Mouse (Mus musculus) left cerebral cortex, postnatal 4 days (tissue): ENCODE results near the gene Zfp319. TPM values are rescaled to one million over a fixed set of nuclear protein-coding genes. Genes with fewer than 3 reads are reported as not detected.

Experiments used
- DNase-seq: peaks from one replicate; pipeline ENCODE4 v3.0.0-alpha.2; 2022
- intact Hi-C: fragments of 180-260 bp; cut with DNase I; formaldehyde crosslinking; loops from one replicate; pipeline ENCODE4 v1.15.1; 2025
- total RNA-seq, 2 experiments: library from RNA; stranded (reverse); gene quantifications; 2 replicates each; pipeline ENCODE4 v1.2.3; 2021

The Zfp319 gene
- total RNA-seq, 2 experiments from 2014 or later = 26.8 to 29.6 TPM

GRCm38 (mm10) chr8:95352151-95352870 is 20.6 kb upstream of the Zfp319 start, which contains the start of gene Mmp15:
Gene Mmp15, plus strand, starts transcription at chr8:95352268.
- intact Hi-C loops = loop anchor here (5.0 kb wide), 1 partner anchor 80 kb away; the partner anchor contains the start of gene Cfap20

GRCm38 (mm10) chr8:95351461-95351860 is 19.7 kb upstream of the Zfp319 start:
- intact Hi-C loops = loop anchor here (5.0 kb wide), 1 partner anchor 81 kb away; the partner anchor contains the start of gene Cfap20
- no peak for DNase-seq

More at GRCm38 (mm10) chr8:95352151-95352870, 20.6 kb upstream of the Zfp319 start, which contains the start of gene Mmp15:
- DNase-seq = peak; percentile 65

DNA sequence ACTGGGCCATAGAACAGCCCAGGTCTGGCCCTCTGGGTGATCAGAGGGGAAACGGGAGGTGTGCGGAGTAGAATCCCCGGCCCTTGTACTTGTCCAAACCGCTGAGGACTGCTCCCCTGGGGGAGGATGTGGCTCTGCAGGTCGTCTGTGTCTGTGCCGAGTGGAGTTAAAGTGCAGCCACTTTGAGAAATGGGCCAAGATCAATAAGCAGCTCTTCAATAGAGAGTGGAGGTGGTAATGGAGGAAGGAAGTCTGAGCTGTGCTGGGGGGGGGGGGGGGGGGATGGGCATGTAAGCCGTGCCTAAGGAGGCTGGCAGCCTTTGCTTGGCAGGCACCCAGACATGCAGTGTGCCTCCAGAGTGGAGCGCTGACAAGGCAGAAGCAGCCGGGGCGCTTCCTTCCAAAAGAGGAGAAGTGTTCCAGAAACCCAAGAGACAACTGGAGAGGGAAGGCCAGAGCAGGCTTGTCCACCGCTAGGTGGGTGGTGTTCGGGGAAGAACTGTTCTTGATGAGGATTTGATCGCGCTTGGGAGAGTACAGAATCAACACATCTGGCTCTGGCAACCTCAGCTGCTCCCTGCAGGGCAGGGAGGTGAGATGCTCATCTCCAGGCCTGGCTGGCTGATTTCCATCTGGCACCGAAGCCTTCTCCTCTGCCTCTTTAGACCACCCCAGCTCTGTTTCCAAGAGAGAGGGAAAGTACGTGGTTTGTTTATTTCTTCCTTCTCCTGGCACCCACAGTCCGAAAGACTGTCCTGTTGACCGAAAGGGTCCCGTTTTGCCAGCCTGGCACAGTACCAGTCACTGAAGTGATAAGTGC is 17.3 kb upstream of the Zfp319 start:
- intact Hi-C loops = loop anchor here (5.0 to 10.0 kb wide), 2 partner anchors 106 to 348 kb away; no protein-coding TSS in a partner anchor
- DNase-seq = peak; percentile 91

GRCm38 (mm10) chr8:95348356-95348755 is 16.6 kb upstream of the Zfp319 start:
- DNase-seq = no peak
- intact Hi-C loops = loop anchor here (5.0 to 10.0 kb wide), 2 partner anchors 106 to 349 kb away; no protein-coding TSS in a partner anchor

GRCm38 (mm10) chr8:95346643-95347545 is 15.1 kb upstream of the Zfp319 start:
- peak; percentile 86 for DNase-seq
- intact Hi-C loops = loop anchor here (5.0 to 10.0 kb wide), 2 partner anchors 108 to 350 kb away; no protein-coding TSS in a partner anchor

DNA sequence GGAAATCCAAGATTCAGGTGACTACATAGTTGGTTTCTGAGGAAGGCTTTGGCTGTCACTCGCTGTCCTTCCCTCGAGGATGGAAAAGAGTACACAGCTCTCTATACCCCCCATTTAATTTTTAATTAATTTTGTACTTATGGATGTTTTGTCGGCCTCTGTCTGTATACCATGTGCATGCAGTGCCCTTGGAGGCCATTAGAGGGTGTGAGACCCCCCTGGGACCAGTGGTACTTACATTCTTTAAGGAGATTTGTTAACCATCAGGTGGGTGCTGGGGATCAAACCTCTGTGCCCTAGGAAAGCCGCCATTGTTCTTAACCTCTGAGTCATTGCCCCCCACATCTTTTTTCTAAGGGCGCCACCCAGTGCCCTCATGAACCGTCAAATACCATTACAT is 12.9 kb upstream of the Zfp319 start:
- intact Hi-C loops = loop anchor here (5.0 to 10.0 kb wide), 2 partner anchors 110 to 353 kb away; no protein-coding TSS in a partner anchor
- no peak for DNase-seq

DNA sequence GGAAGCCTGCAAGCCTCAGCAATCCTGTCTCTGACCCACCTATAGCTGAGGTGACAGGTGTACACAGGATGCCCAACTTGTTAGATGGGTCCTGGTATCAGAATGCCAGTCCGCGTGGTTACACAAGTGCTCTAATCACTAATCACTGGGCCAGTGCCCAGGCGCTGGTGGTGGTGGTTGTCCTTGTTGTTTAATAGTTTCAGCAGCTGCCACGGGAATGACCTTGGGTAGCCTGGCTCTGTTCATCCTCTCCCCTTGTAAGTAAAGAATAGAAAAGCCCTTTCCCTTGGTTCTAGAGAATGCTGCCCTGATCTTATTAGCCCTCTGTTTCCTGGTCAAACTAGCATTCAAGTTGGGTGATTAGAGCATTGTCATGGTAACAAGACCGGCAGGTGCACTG is 10.0 kb upstream of the Zfp319 start:
- intact Hi-C loops = loop anchor here (10.0 kb wide), 1 partner anchor 113 kb away; no protein-coding TSS in a partner anchor
- no peak for DNase-seq

DNA sequence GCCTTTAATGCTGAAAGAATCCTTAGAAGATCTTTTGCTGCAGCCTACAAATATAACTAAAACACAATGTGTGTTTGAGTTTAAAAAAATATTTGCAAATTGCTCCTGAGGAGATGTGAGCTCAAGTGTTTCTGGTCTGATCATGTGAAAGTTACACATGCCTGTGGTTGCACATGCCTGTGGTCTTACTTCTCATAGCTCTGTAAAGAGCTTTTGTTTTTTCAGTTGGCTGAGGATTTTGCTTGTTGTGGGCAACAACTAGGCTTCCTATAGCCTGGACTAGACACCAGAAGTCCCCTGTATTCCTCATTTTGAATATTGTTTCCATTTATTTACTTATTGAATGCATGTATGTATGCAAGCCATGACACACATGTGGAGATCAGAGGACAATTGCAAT is 4.6 kb upstream of the Zfp319 start:
- intact Hi-C loops = no loop called here

DNA sequence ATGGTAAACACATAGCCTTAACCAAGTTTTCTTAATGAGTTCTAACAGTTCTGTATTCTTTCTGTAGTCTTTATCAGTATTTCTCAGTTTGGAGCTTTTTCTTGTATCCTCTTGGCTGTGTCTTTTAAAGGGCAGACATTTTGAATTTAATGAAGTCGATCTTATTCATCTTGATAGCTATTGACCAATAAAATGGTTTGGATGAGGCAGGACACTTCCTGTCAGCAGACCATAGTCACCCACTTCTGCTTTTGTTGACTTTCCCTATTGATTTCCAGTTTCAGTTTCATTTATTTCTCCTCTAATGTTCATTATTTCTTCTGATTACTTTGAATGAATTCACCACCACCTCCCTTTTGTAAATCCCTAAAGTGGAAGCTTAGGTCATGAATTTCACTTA is 4.0 kb upstream of the Zfp319 start:
- intact Hi-C loops = no loop called here

More for the DNA sequence above, 4.6 kb upstream of the Zfp319 start:
- DNase-seq = no peak

DNA sequence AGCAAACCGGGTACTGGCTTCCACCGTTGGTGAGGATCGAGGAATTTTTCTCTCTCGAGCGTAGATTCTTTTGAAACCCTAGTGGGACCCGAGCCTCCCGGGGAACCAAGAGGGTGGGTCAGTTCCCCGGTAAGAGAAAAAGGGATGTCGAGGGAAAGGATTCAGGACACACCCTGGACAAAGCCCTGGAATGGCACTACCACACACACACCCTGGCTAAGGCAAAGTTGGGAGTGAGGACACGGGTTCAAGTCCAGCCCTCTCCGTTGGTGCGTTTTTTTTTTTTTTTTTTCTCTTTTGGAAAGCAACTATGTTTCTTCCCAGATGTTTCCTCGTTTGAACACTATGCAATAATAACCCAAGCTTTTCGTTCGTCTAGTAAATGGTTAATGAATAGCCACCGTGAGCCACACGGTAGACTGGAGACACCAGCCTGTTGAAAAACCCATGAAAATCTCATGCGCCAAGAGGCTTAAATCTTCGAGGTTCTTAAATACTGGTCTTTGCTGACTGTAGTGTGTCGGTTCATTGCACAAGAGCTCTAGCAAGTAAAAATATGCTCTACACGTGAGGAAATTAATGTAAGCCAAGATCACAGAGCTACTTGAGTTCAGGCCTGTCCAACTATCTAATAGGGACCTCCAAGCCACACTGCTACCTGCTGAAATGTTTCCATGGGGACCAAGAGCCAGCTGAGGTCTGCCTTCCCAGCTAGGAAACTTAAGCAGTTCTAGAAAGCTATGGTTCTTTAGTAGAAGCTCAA is 868 bp upstream of the Zfp319 start:
- no peak for DNase-seq
- intact Hi-C loops = loop anchor here (5.0 kb wide), 1 partner anchor 380 kb away; no protein-coding TSS in a partner anchor

More for the DNA sequence above, 4.0 kb upstream of the Zfp319 start:
- no peak for DNase-seq

DNA sequence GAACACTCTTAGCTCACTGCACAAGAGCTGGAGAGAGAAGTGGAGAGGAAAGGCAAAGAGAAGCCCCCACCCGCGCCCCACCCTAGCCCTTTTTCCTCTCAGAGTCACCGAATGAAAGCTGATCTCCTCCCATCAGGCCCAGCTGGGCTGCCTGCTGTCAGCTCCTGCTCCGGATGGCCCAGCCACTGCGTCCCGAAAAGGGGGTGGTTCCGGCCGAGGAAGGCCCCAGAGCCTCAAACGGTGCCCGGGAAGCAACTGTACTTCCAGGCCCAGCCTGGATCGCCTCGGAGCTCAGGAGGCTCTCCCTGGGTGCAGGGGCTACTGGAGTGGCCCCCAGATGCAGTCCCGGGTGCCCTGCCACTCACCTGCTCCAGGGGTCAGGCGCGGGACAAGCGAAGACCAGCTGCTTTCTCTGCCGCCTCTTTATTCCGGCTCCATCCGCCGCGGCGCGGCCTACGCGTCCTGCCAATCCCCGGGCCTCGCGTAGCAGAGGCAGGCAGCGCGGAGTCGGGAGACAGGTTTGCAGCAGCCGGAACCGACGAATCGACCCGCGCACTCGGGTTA is 512 bp downstream of the Zfp319 start:
- intact Hi-C loops = loop anchor here (2.0 to 5.0 kb wide), 2 partner anchors 76 to 379 kb away; no protein-coding TSS in a partner anchor
- peak; percentile 67 for DNase-seq

GRCm38 (mm10) chr8:95330367-95330766 is 1.4 kb downstream of the Zfp319 start:
- intact Hi-C loops = loop anchor here (2.0 to 5.0 kb wide), 2 partner anchors 76 to 378 kb away; no protein-coding TSS in a partner anchor
- no peak for DNase-seq

- no peak for DNase-seq
- intact Hi-C loops = loop anchor here (10.0 kb wide), 1 partner anchor 203 kb away; no protein-coding TSS in a partner anchor
Observed at GRCm38 (mm10) chr8:95327866-95328465, 3.8 kb downstream of the Zfp319 start.

DNA sequence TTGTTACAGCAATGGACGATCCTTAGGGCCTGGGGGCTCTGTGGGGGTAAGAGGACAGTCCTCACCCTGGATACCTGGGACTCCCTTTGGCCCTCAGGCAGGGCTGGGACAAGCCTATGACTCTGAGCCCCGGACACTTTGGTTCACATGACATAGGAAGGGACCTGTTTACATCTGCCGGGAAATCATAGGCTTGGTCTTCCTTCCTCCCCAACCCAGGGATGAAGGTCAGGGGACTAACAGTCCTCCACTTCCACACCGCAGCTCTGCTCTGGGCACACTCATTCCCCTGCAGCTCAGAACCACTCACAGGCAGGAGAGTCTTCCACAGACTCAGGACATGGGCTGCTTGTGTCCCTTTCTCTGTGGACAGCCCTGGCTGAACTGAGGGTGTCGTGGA is 4.9 kb downstream of the Zfp319 start:
- DNase-seq = no peak
- intact Hi-C loops = loop anchor here (10.0 kb wide), 1 partner anchor 202 kb away; no protein-coding TSS in a partner anchor

DNA sequence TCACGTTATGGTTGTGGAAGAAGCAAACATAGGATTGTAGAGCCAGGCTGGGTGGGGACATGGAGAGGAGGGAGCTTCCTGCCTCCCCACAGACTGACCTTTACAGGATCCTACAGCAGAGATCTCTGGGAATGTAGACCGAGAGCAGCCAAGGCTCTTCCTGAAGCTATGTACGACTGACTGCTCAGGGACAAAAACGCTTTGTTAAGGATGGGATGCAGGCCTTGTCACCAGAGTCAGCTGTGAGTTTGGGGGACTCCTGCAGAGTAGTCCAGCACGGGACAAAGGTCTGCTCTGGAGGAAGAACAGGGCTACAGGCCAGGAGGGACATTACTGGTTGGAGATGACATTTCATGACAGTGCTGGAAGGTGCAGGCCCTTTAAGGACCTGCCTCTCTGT is 7.1 kb downstream of the Zfp319 start:
- intact Hi-C loops = loop anchor here (10.0 kb wide), 1 partner anchor 200 kb away; no protein-coding TSS in a partner anchor
- no peak for DNase-seq

DNA sequence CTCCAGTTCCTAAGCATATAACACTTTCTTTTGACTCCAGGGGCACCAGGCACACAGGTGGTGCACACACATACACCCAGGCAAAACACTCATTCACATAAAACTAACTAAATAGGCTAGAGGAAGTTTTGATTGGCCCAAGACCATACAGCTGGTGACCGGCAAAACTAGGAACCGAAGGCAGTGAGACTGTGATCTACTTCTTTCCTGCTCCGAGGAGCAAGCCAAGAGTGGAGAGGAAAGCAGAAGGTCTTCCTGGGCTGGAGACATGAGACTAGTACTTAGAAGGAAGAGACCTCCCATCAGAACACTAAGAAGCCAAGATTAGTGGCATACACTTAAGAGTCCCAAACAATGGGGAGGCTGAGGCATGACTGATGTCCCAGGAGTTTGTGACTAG is 8.5 kb downstream of the Zfp319 start:
- DNase-seq = no peak
- intact Hi-C loops = loop anchor here (10.0 kb wide), 1 partner anchor 198 kb away; no protein-coding TSS in a partner anchor

- intact Hi-C loops = loop anchor here (10.0 kb wide), 1 partner anchor 196 kb away; no protein-coding TSS in a partner anchor
- DNase-seq = peak; percentile 54
Observed at GRCm38 (mm10) chr8:95320224-95321139, 11.3 kb downstream of the Zfp319 start.
